Mouse (Mus musculus) brown adipose tissue, adult 24 weeks (tissue): ENCODE results near the gene Gpcpd1. TPM values are rescaled to one million over a fixed set of nuclear protein-coding genes. Genes with fewer than 3 reads are reported as not detected.

Experiments
- H3K27ac ChIP-seq: fragments of 200-500 bp; replicated peaks from 2 replicates; pipeline ENCODE4 v1.5.1; 2012; ENCODE audit warnings: low read depth, mild to moderate bottlenecking, low read length
- H3K4me1 ChIP-seq: fragments of 200-500 bp; 2 replicates; pipeline ENCODE4 v1.6.1; 2012; ENCODE audit warnings: low read length, mixed read lengths; ENCODE audit not compliant: control insufficient read depth, insufficient read depth, insufficient read length
- H3K4me3 ChIP-seq: fragments of 200-500 bp; 2 replicates; pipeline ENCODE4 v1.5.1; 2012; ENCODE audit warnings: low read depth, mild to moderate bottlenecking, low read length, moderate library complexity; ENCODE audit not compliant: insufficient read depth
- polyA plus RNA-seq: library from polyadenylated mRNA; stranded (reverse); fragments of >200 nt; gene quantifications from 2 replicates; pipeline ENCODE4 v1.2.4, GENCODE M21; 2012; ENCODE audit not compliant: missing spikeins, insufficient read depth, insufficient read length

The Gpcpd1 gene
- 15.3 and 23.7 TPM in 2 replicates for polyA plus RNA-seq

DNA sequence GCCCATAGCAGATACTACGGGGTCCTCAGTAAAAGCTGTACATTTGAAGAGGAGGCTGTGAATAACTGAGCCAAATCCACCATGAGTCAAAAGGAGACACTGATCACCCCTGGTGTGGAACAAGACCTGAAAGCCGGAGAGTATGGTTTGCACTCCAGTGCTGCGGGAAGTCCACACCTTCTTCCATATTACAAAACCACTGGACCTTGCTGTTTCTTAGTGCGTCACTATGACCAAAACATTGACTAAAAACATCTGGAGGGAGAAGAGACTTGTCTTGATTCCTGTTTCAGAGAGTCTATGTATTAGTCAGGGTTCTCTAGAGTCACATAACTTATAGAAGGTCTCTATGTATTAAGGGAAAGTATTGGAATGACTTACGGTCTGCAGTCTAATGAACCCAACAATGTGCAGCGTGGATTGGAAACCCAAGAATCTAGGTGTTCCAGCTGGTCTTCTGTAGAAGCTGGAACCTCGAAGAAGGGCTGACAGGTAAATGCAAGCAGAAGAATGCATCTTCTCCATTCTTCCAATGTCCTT lies at the start of gene Gpcpd1:
Gene Gpcpd1 (minus strand): TSS at position 490 of the 540 bp plus-strand sequence.
- Histone ChIP-seq H3K4me1 (no peaks in the 10 kb centered on the region), H3K27ac (no peak within 1 kb of the TSS), H3K4me3 (no peak within 1 kb of the TSS)

DNA sequence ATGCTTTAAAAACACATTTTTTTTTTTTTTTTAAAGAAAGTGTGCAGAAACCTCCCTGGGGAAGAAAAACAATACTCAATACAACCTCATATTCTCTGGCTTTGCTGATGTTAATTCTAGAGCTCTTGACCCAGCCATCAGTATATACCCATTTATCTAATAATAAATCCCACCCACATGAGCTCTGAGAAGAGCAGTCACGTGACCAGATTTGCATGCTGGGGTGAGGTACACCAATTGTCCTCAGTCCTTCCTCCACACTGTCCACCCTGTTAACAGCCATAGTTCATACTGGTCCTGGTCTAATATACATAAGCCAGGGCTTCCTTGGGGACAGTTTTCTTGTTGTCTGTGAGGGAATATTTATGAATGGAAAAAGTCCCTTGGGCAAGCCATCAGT lies 49.0 kb upstream of the Gpcpd1 start:
- H3K27ac ChIP-seq = no peak overlapping the region
- H3K4me1 ChIP-seq = no peaks in the 10 kb centered on the region
- H3K4me3 ChIP-seq = no peak overlapping the region

DNA sequence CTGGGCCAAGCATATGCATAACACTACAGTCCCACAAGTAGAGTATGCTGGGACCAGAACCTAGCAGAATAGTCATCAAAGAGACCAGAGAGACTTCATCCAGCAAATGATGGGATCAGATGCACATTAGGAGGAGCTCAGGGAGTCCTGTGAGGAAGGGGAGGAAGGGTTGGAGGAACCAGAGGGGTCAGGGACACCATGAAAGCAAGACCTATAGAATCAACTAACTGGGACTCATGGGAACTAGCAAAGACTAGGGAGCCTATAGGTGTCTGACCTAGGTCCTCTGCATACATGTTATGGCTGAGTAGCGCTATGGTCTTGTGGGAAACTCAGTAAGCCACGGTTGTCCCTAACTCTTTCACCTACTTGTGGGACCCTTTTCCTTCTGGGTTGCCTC lies 41.1 kb upstream of the Gpcpd1 start:
- H3K4me3 ChIP-seq = no peak overlapping the region
- no peak overlapping the region for H3K27ac ChIP-seq
- no peaks in the 10 kb centered on the region for H3K4me1 ChIP-seq

DNA sequence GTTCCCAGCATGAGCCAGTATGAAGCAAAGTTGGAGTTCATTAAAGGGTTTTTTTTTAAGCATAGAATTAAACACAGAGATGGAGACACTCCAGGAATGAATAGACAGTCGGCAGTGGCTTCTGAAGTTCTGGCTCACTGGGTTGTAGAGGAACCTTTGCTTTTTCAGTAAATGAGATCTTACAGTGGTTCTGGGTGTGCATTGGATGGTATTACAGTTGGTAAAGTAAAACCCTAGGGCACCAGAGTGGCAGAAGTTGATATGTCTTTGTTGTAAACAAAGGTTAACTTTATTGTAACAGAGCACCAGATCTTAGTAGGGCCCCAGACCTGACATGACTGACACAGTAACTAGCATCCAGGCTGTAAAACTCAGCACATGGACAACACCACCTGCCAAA lies 35.6 kb upstream of the Gpcpd1 start:
- H3K27ac ChIP-seq = no peak overlapping the region
- H3K4me3 ChIP-seq = no peak overlapping the region
- no peaks in the 10 kb centered on the region for H3K4me1 ChIP-seq

DNA sequence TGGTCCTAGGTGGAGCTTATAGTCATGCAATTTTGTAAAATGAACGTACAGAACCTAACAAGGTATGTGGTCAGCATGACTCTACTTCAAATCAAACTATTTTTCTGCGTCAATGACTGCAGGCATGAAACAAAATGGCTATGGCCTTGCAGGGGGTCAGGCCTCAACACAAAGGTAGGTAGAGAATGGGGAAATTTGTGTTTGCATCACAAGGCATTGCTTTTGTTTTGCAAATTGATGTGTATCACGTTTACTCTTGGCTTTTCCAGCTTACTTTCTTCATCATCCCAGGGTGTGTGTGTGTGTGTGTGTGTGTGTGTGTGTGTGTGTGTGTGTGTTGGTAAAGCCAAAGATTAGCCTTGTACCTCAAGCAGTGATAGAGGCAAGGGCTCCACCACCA lies 30.2 kb upstream of the Gpcpd1 start:
- no peaks in the 10 kb centered on the region for H3K4me1 ChIP-seq
- H3K4me3 ChIP-seq = no peak overlapping the region
- H3K27ac ChIP-seq = no peak overlapping the region

DNA sequence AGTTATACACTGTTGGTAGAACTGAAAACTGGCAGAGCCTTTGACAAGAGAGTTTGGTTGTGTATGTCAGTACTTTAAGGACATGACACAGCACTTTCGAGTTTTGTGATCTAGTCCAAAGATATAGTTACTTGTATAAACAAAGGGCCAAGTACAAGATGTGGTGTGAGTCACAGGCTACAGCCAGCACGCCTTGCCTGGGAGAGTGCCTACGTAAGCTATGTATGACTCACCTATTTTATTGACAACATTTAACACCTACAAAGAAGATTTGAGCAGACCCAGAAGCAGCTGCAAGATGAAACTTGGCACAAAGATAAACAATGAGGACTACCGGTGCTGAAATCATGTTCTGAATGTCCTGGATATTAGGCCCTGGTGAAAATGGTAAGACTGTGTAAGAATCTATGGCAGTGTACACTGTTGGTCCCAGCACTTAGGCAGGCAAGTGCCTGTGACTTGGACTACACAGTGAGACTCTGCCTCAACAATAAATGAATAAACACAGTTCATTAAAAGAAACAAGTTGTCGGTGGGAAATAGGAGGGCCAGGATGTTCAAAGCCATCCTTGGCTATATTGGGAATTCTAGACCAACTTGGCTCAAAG lies 26.2 kb upstream of the Gpcpd1 start:
- no peak overlapping the region for H3K27ac ChIP-seq
- H3K4me3 ChIP-seq = no peak overlapping the region
- H3K4me1 ChIP-seq = no peaks in the 10 kb centered on the region

DNA sequence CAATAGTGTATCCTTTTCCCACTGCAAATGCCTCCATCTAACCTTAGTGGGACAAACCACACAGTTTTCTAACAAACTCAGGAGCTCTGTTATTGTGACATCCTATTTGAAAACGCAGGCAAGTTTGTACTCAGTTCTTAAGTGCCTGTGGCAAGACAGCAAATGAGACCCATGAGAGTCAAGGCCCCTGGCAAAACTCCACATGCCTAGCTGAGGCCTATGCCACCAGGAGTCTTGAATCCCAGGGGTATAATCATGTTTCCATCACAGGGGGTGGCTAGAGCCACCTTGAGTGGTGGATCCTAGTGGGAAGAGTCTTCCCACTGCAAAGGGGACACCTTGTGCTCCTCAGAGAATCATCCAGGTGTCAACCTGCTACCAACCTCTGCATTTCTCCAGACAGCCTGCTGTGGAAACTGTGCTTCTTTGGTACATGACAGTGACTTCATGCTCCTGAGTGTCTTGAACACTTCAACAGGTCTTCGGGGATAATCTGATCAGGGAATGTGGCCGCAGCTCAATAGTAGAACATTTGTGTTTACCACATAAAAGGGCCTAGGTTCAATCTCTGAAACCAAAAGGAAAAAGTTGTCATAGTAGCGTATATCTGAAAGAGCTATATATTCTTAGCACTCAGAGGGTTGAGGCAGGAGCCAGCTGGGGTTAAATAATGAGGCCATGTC lies 24.2 kb upstream of the Gpcpd1 start:
- Histone ChIP-seq H3K27ac (no peak overlapping the region), H3K4me3 (no peak overlapping the region), H3K4me1 (peaks cover 5% of the 10 kb centered on the region; the same call in 1 of the 2 replicates)

DNA sequence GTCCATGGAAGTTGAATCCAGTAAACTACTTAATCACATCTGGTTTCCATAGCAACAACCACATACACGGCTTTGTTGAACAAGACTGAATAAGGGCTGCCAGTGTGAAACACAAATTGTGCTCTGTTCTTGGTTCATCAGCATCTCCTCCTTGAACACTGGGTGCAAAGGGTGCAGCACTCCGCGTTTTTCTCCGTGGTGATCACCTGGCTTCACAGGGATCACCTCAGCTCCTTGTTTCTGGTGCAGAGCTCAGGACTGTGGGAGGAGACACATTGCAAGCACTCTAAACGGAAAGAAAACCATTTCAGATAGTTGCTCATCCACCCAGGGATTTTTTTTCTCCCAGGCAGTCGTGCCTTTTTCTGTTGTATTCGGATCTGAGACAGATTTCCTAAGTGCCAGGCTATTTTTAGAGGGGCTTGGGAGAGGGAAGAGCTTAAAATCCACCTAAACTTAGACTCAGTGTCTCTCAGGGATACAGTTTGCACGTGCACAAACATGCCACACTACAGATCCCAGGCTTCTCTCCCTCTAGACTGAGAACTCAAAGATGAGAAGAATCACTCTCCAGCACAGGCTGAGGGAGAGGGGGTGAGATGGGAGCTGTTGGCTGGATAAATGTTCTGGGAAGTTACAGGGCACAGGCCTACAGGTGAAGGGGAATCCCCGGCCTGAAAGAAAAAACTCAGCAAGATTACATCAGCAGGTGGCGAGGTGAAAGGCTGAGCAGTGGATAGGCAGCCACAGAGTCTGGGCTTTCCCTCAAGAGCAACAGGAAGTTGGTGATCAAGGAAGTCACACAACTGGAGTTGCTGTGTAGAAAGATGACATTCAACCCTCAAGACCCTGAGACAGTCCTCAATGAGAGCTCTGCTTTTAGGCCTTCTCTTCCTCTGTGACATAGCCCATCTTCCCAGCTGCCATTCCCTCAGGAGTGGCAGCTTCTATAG lies 19.9 kb upstream of the Gpcpd1 start:
- peak overlapping the region; percentile 46 for H3K27ac ChIP-seq

DNA sequence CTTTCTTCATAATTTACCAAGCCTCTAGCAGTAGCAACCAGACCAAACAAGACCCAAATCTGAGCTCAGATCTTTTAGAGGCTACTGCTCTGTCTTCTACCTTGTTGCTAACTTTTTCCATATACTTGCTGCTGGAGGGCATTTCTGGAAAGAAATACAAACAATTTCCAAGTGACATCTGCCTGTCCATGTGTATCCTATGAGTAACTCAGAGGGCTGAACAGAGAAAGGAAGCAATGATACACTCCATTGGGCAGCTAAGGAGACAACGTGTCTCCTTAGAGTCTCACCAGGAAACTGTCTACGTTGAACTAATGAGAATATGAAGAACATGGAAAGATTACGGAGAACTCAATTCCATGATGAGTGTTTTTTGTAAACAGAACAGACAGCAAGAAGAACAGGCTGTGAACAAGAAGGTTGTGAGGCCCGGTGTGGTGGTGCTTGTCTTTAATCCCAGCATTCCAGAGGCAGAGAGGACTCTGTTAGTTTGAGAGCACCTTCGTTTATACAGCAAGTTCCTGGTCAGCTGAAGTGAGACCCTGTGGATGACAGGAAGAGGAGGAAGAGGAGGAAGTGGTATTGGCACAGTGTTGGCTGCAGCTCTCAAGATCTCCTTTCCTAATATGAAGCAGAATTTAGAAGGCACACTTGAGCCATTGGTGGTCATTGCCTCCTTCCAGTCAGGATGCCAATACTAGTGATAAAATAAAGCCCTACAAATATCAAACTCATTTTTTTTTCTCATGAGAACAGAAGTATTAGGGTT lies 18.4 kb upstream of the Gpcpd1 start:
- no peak overlapping the region for H3K4me3 ChIP-seq
- H3K4me1 ChIP-seq = peaks cover 5% of the 10 kb centered on the region; the same call in 1 of the 2 replicates
- H3K27ac ChIP-seq = no peak overlapping the region

More for the DNA sequence above, 19.9 kb upstream of the Gpcpd1 start:
- H3K4me3 ChIP-seq = no peak overlapping the region
- peaks cover 5% of the 10 kb centered on the region; the same call in 1 of the 2 replicates for H3K4me1 ChIP-seq

DNA sequence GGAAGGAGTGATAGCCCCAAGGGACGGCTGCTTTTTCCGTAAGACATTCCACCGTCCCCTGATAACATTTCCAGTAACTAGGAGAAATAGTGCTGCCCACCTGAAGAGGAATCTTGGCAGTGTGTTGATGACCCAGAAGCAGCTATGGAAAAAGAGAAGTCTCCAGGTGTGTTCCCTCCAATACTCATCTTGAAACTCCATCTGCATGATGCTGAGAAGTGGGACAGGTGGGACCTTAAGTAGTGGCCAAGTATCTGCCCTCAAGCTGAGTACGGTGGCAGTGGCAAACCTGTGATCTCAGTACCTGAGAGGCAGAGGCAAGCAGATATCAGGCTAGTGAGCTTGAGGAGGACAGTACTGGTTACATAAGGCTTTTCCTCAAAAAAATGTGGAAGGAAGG lies 17.4 kb upstream of the Gpcpd1 start:
- Histone ChIP-seq H3K4me1 (peaks cover 5% of the 10 kb centered on the region; the same call in 1 of the 2 replicates), H3K4me3 (no peak overlapping the region), H3K27ac (no peak overlapping the region)

DNA sequence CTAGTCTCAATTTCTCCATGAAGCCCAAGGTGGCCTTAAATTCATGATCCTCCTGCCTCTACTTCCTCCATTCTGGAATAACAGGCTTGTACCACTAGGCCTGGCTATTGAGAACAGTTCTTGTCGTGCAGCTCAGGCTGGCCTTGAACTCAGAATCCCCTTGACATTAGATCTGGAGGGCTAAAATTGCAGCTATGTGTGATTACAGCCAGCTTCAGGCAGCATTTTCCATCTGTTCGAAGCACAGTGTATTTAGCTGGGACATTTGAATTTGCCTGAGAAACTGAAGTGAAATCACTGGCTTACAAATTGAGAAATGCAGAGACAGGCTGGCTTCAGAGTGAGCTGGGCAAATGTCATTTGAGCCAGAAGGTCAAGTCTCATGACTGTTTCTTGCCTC lies 16.2 kb upstream of the Gpcpd1 start:
- peaks cover 5% of the 10 kb centered on the region; the same call in 1 of the 2 replicates for H3K4me1 ChIP-seq
- no peak overlapping the region for H3K27ac ChIP-seq
- H3K4me3 ChIP-seq = no peak overlapping the region

DNA sequence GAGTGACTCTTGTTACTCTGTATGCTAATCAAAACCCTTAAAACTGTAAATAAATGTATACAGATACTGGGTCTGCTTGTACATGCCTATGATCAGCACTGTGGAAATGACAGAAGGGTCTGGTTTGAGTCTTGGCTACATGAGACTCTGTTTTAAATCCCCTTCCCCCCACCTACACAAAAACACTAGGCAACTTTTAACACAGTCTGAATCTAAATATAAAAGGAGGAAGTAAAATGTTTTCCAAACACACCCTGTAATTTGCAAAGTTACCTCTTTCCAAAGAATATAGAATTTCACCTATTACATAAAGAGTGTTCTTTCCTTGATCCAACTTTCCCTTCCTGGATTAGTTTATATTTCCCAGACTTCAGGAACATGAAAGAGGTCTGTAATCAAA lies 14.2 kb upstream of the Gpcpd1 start:
- H3K4me3 ChIP-seq = no peak overlapping the region
- 0 out of 2 replicates have a peak overlapping the region, but pooled peaks have one; percentile 18 for H3K27ac ChIP-seq
- H3K4me1 ChIP-seq = no peaks in the 10 kb centered on the region; the same call in 1 of the 2 replicates

DNA sequence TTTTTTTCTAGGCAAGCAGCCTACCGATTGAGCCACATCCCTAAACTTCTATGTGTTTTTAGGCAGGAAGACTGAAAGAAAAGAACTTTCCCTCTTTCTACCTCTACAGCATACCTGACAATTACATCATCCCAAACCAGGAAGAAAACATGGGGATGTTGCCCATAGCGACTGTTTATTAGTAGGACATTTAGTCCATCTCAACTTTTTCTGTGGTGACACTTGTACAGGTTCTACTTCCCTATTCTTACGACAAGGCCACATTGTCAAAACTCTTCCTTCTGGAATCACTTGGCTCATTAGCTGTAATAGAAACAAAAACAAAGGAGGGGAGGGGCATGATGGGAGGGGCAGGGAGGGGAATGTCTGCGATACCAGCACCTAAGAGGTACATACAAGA lies 12.6 kb upstream of the Gpcpd1 start:
- H3K4me3 ChIP-seq = no peak overlapping the region
- H3K27ac ChIP-seq = no peak overlapping the region
- peaks cover 4% of the 10 kb centered on the region; the same call in 1 of the 2 replicates for H3K4me1 ChIP-seq

DNA sequence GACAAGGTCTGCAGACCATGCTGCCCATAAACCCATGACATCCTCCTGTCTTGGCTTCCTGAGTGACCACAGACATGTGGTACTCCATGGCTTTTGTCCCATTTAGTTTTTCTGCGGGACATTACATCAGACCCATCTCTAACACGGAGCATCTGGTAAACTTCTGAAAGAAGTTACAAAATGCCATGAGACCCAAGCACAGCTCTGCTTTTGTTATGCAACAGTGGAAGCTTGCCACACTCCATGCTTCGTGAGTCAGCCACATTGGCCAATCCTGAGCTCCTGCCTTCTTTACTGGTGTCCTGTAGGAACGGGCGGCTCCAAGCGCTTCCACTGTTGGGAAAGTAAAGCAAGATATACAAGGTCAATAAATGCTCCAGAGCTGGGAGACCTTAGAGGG lies 11.6 kb upstream of the Gpcpd1 start:
- H3K4me3 ChIP-seq = no peak overlapping the region
- peaks cover 4% of the 10 kb centered on the region; the same call in 1 of the 2 replicates for H3K4me1 ChIP-seq
- peak overlapping the region; percentile 49; the same call in 1 of the 2 replicates for H3K27ac ChIP-seq
